Mouse (Mus musculus) bone marrow, adult 2 months (tissue): ENCODE results near the gene Mrpl23. TPM values are rescaled to one million over a fixed set of nuclear protein-coding genes. Genes with fewer than 3 reads are reported as not detected.

ENCODE experiments used
- H3K27ac ChIP-seq: fragments of 200-500 bp; 2 replicates; pipeline ENCODE4 v1.5.1; 2012; ENCODE audit warnings: low read depth, mild to moderate bottlenecking, control low read depth, inconsistent platforms, low read length; ENCODE audit not compliant: control insufficient read depth, poor library complexity, insufficient read depth
- H3K4me1 ChIP-seq: fragments of 200-500 bp; 2 replicates; pipeline ENCODE4 v1.6.1; 2011; ENCODE audit warnings: low read length; ENCODE audit not compliant: control insufficient read depth, insufficient read depth
- H3K4me3 ChIP-seq: fragments of 200-500 bp; replicated peaks from 2 replicates; pipeline ENCODE3; 2011; ENCODE audit warnings: mild to moderate bottlenecking, low read depth, low read length, control low read depth; ENCODE audit not compliant: control insufficient read depth
- CTCF ChIP-seq: fragments of 200-500 bp; IDR thresholded peaks from 2 replicates; pipeline ENCODE4 v1.5.1; 2011; ENCODE audit warnings: low read length, control low read depth; ENCODE audit not compliant: control insufficient read depth, insufficient read depth
- POLR2A ChIP-seq: fragments of 200-500 bp; IDR thresholded peaks from 2 replicates; pipeline ENCODE4 v1.6.1; 2011; ENCODE audit warnings: low read depth, mild to moderate bottlenecking, control low read depth, low read length, borderline replicate concordance; ENCODE audit not compliant: control insufficient read depth
- WGBS: fragments of 180-500 bp; shearing (Covaris S2); methylation state at CpG from one replicate; pipeline ENCODE4 v1.1.7; 2018; 5-methylcytosine and 5-hydroxymethylcytosine counted together
- polyA plus RNA-seq: library from polyadenylated mRNA; stranded (reverse); fragments of >200 nt; gene quantifications from 2 replicates; pipeline ENCODE4 v1.2.4, GENCODE M21; 2011; ENCODE audit warnings: low replicate concordance; ENCODE audit not compliant: missing spikeins, insufficient read depth, insufficient read length

Mrpl23 gene
- polyA plus RNA-seq, 1 experiment: 0.40 TPM

DNA sequence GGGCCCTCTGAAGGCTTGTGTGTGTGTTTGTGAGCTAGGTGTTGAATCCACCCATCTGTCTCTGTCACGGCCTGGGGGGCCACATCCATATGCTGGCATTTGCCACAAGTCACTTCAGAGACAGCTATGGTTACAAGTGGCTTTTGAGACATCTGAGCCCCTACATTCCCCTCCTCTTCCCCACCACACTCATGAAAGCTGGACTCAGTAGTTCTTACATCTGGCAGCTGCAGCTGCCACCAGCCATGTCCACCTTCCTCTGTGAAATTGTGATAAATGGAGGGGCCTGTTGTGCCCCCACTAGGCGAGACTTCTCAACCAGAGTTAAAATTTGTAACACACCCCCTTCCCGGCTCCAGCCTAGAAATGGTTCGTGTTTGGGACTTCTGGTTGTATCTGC is 5.8 kb downstream of the Mrpl23 start:
- 74% methylated on average over 4 of the region's 4 CpGs for WGBS
- Histone ChIP-seq H3K27ac (no peak overlapping the region), H3K4me1 (peaks cover 3% of the 10 kb centered on the region), H3K4me3 (no peak overlapping the region)
- no peak for TF ChIP-seq POLR2A
- no peak for TF ChIP-seq CTCF

DNA sequence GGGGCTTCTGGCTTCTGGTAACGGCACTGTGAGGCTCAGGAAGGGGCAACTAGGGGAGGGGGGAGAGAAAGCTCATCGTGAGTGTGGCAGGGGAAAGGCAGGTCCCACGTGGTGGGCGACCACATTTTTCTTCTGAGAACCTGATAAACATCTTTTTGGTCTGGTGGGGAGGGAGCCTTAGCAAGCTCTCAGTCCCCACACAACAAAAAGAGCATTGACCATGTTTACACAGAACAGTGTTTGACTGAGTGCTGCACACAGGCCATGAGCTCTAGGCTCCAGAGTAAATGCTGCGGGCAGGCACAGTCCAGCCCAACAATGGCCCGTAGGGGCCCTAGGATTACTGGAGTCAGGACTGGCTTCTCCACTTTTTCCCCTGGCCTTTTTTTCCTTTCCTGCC is 6.3 kb downstream of the Mrpl23 start:
- 56% methylated on average over 6 of the region's 6 CpGs for WGBS
- no peak overlapping the region for H3K27ac ChIP-seq
- TF ChIP-seq POLR2A (no peak), CTCF (no peak)
- peaks cover 2% of the 10 kb centered on the region; the same call in 1 of the 2 replicates for H3K4me1 ChIP-seq
- no peak overlapping the region for H3K4me3 ChIP-seq

DNA sequence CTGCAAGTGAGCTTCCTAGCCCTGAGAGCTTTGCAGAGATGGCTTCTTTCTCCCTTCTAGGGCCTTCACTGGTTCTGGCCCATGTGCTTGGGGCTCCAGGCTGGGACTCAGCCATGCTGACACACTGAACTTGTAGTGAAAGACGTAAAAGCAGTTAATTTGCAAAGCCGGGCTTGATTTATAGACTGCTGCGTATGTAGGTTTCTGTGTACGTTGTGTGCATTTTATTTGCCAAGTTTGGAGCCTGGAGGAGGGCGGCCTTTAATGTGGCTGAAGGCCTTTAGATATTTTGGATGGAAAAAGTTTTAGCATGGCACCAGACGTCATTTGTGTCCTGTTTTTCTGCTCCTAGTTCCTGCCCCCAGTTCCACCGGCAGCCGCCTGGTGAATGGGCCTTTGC is 7.3 kb downstream of the Mrpl23 start:
- no peak overlapping the region for H3K27ac ChIP-seq
- no peaks in the 10 kb centered on the region for H3K4me1 ChIP-seq
- H3K4me3 ChIP-seq: no peak overlapping the region
- 81% methylated on average over 8 of the region's 8 CpGs for WGBS
- TF ChIP-seq CTCF (no peak), POLR2A (no peak)

DNA sequence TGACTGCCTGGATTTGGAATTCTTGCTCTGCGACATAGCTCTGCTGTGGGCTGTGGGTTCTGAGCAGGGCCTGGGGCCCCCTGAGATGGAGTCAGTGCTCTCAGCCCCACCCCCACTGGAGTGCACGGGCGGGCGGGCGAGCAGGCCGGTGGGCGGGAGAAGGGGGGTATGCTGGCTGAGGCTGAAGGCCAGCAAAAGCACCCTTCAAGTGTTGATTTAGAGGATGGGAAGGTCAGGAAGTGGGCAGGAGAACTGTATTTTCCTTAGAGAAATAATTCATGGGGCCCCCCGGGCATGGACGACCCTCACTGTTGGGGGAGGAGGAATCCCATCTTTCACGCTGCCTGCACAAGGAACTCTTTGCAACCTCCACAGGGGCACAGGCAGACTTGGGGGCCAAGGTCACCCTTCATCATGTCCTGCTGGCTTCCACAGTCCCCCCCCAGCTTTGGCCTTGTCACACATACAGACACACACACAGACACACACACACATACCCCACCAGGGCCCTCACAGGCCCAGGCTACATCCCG is 10.4 kb downstream of the Mrpl23 start:
- H3K27ac ChIP-seq: no peak overlapping the region
- TF ChIP-seq POLR2A: no peak
- TF ChIP-seq CTCF: no peak
- WGBS: 87% methylated on average over 11 of the region's 11 CpGs

DNA sequence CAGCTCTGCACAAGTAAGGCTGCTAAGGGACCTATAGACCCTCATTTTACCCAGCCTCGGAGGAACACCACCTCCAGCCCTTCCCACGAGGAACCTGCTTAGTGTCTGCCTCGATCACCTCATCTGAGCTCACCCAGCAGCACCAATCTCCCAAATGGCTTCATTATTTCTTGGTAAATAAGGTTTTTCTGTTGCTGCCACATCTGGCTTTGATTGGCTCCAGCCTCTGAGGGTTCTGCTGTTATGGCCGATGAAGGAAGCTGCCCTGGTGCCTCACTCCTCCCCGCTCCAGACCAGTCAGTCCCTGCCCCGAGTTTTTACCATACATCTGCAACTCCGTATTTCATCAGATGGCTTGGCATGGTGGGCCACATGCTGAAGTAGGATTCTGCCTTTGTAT is 13.5 kb downstream of the Mrpl23 start:
- WGBS: 75% methylated on average over 7 of the region's 7 CpGs
- Histone ChIP-seq H3K4me3 (no peak overlapping the region), H3K27ac (no peak overlapping the region), H3K4me1 (no peaks in the 10 kb centered on the region)
- no peak for TF ChIP-seq CTCF
- no peak for TF ChIP-seq POLR2A

More for the DNA sequence above, 10.4 kb downstream of the Mrpl23 start:
- H3K4me3 ChIP-seq: no peak overlapping the region
- no peaks in the 10 kb centered on the region for H3K4me1 ChIP-seq

DNA sequence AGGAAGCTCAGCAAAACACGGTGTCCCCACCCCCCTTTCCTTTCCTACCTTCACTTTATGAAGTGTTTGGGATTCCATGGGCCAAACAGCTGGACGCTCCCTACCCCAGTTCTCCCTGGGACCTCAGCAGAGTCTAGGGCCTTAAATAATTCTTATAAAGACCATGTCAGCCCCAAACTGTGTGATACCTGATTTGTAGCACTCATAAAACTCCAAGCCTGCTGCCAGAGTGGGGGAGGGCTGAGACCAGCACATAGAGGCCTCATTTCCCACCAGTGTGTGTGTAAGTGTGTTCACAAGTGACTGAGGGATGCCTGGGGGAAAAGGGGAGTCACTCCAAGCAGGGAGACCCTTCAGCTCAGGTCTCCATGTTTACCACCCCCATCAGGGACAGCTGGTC is 15.4 kb downstream of the Mrpl23 start:
- no peak overlapping the region for H3K27ac ChIP-seq
- H3K4me3 ChIP-seq: no peak overlapping the region
- TF ChIP-seq POLR2A (no peak), CTCF (no peak)
- H3K4me1 ChIP-seq: no peaks in the 10 kb centered on the region
- 51% methylated on average over 2 of the region's 2 CpGs for WGBS

DNA sequence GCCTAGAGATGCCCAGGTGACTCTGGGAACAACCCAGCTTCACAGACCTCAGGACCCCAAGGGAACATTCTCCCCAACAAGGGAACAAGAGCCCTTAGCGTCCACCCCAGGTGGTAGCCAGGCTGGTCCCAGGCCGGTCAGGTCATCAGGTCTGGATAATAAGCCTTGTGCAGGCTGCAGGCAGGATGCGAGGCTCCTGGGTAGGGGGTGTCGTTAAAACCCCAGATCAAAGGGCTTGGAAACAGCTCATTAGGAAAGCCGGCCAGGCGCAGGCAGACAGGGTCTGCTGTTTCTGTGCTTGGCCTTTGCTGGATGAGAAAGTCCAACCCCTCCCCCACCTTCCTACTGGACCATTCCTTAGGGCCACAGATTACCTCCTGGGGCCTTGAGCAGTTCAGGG is 16.2 kb downstream of the Mrpl23 start:
- no peak overlapping the region for H3K27ac ChIP-seq
- no peaks in the 10 kb centered on the region for H3K4me1 ChIP-seq
- WGBS: 87% methylated on average over 6 of the region's 6 CpGs
- H3K4me3 ChIP-seq: no peak overlapping the region
- TF ChIP-seq POLR2A (no peak), CTCF (no peak)

DNA sequence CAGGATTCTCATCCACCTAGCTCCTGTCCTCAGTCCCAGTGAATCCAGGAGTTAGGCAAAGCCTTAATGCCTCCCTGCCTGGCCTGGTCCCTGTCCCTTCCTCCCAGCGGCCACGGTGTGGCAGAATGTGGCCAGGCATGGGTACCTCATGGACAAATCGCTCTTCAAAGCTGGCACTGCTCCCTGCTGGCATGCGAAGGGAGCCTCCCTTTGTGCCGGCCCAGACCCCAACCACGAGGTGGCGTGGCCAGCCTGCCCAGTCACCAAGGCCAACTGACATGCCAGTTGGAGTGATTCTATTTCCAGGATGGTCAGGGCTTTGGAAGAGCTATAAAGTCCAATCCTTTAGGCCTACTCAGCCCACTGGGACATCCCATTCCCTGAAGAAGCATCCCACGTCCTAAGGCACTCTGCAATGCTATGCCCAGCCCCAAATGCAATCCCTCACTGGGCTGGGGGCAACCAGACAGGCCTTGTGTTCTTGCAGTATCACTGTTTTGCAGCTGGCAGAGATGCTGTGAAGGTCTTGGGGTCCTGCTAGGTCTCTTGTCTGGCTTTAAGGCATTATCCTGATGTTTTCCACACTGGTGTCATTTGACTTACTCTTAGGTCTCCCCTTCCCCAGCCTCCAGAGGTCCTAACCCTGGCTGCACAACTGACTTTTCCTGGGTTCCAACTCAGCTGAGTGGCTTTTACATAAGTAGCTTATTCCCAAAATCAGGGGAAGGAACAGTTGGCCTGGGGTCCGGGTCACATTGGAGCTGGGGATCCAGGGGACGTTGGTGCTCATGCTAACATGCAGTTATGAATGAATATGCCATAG is 17.7 kb downstream of the Mrpl23 start:
- no peak overlapping the region for H3K27ac ChIP-seq
- no peak overlapping the region for H3K4me3 ChIP-seq
- TF ChIP-seq POLR2A: no peak
- WGBS: 72% methylated on average over 10 of the region's 10 CpGs
- no peaks in the 10 kb centered on the region for H3K4me1 ChIP-seq

DNA sequence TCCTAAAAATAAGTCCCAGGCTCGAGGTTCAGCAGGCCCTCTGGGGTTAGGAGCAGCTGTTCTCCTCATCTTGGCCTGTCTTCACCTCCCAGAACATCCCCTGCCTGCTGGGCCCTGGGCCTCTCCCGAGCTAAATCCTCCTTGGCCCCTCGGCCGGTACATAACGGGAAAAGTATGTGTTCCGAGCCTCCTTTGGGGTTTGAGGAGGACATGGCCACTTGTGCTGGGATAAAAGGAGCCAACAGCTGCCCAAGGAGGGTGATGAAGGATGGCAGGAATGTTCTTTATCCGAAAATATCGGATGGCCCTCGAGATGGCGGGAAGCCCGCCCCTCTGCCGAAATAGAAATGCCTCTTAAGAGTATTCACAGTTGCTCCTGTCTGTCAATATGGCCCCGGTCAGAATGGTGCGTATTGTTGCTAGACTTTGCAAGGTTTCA is 18.5 kb downstream of the Mrpl23 start:
- Histone ChIP-seq H3K27ac (no peak overlapping the region), H3K4me1 (no peaks in the 10 kb centered on the region), H3K4me3 (no peak overlapping the region)
- WGBS: 81% methylated on average over 14 of the region's 14 CpGs
- TF ChIP-seq POLR2A (no peak), CTCF (no peak)
